Mouse (Mus musculus) ES-Bruce4 (cell line): Measurements from ENCODE around the gene Mdn1.

Experiments used
- CTCF ChIP-seq: IDR thresholded peaks from one replicate; pipeline ENCODE4 v1.8.1; 2011; ENCODE audit warnings: low read depth, low read length
- POLR2A ChIP-seq: IDR thresholded peaks from one replicate; pipeline ENCODE4 v1.8.1; 2011; ENCODE audit warnings: low read length; ENCODE audit not compliant: insufficient read depth

DNA sequence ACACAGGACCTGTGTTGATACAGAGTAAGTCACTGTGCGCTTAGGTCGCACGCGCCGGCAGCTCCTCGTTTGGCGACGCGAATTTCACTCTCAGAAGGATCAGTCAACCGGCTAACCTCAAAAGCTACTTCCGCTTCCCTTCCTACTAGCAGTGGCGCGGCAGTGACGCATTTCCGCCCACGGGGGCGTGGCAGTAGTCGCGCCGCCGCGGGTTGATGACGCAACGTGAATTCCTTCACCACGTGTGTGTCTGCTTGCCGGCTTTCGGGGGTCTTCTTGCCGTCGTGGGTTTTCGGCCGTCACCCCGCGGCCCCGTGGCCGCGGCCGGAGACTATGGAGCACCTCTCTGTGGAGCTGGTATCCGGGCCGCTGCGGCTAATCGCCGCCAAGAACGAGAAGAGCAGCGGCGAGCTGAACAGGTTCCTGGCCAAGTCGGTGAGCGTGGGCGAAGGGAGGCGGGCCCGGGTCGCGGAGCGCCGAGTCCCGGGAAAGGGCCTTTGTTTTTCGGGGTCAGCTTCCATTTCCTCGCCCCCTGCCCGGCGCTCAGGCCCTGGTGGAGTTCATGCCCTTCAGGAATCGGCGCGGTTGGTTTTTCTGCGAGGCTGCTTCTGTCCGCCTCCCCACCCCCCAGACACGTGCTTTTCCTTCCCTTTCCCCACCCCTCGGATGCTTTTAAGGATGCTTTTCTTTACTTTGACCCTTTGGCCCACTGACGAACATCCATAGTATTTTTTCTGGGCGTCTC, at the start of gene Mdn1:
- TF ChIP-seq CTCF (no peak), POLR2A (no peak)
